Mouse (Mus musculus): ENCODE measurements around the gene Ptprg. TPM values are rescaled to one million over a fixed set of nuclear protein-coding genes. Genes with fewer than 3 reads are reported as not detected.

Gene Ptprg
- polyA plus RNA-seq, 2 experiments: 0.69 to 1.4 TPM

GRCm38 (mm10) chr14:11833678-11834077, 280.3 kb downstream of the Ptprg start:
- ATAC-seq (ENCODE audit: insufficient read depth) (no peak), DNase-seq (ENCODE audit: low read depth in 3 of 3, low spot score in 3 of 3) (no peak)
- Histone ChIP-seq H3K27me3 (ENCODE audit: control insufficient read depth, insufficient read depth, low read length) (no peaks in the 10 kb centered on the region), H3K4me3 (ENCODE audit: insufficient read depth in 1 of 2, low read depth in 2 of 2, low read length in 2 of 2) (no peak overlapping the region), H3K9ac (replicated peaks) (no peak overlapping the region), H3K36me3 (replicated peaks; ENCODE audit: control insufficient read depth, insufficient read depth, low read depth) (no peaks in the 10 kb centered on the region), H3K4me1 (replicated peaks; ENCODE audit: control insufficient read depth in 2 of 2, insufficient read depth in 2 of 2, low read length in 1 of 2) (no peaks in the 10 kb centered on the region), H3K4me2 (ENCODE audit: low read depth) (no peak overlapping the region), H3K9me3 (ENCODE audit: control insufficient read depth, low read length) (no peaks in the 10 kb centered on the region), H3K27ac (no peak overlapping the region)
- TF ChIP-seq EP300 (IDR thresholded peaks at IDR 0.05; ENCODE audit: low read depth) (no peak), CTCF (IDR thresholded peaks at IDR 0.05; ENCODE audit: low read depth) (no peak)
- WGBS (ENCODE audit: insufficient replicate concordance): 57% methylated on average over 3 of the region's 3 CpGs

- Histone ChIP-seq H3K4me2 (ENCODE audit: low read depth) (no peak overlapping the region), H3K4me1 (replicated peaks; ENCODE audit: control insufficient read depth in 2 of 2, insufficient read depth in 2 of 2, low read length in 1 of 2) (no peaks in the 10 kb centered on the region), H3K9me3 (ENCODE audit: control insufficient read depth, low read length) (no peaks in the 10 kb centered on the region), H3K27me3 (ENCODE audit: control insufficient read depth, insufficient read depth, low read length) (no peaks in the 10 kb centered on the region), H3K36me3 (replicated peaks; ENCODE audit: control insufficient read depth, insufficient read depth, low read depth) (no peaks in the 10 kb centered on the region), H3K9ac (replicated peaks) (no peak overlapping the region), H3K4me3 (ENCODE audit: insufficient read depth in 1 of 2, low read depth in 2 of 2, low read length in 2 of 2) (no peak overlapping the region), H3K27ac (no peak overlapping the region)
- ATAC-seq (ENCODE audit: insufficient read depth) (no peak), DNase-seq (ENCODE audit: low read depth in 3 of 3, low spot score in 3 of 3) (no peak)
- WGBS (ENCODE audit: insufficient replicate concordance): 65% methylated on average over 12 of the region's 12 CpGs
- TF ChIP-seq EP300 (IDR thresholded peaks at IDR 0.05; ENCODE audit: low read depth) (no peak), CTCF (IDR thresholded peaks at IDR 0.05; ENCODE audit: low read depth) (no peak)
These were observed 282.5 kb downstream of the Ptprg start for GRCm38 (mm10) chr14:11835706-11836445.

DNA sequence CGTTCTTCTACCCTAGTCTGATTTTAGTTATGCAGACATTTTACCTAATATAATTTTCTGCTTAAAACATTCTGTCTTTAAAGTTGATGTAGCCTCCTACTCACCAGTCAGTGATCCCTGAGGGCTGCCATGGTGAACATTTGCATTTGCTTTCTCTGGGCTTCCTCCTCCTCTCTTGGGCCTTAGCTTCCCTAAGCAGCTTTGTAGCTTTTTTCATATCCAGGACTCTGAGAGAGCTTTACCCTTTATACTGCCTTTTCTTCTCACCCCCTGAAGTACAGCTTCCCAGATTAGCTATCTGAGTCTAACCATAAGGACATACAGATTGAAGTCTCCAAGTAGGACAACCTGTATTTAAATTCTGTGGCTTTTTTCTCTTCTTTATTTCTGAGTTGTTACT, 284.4 kb downstream of the Ptprg start:
- ATAC-seq (ENCODE audit: insufficient read depth): no peak

DNA sequence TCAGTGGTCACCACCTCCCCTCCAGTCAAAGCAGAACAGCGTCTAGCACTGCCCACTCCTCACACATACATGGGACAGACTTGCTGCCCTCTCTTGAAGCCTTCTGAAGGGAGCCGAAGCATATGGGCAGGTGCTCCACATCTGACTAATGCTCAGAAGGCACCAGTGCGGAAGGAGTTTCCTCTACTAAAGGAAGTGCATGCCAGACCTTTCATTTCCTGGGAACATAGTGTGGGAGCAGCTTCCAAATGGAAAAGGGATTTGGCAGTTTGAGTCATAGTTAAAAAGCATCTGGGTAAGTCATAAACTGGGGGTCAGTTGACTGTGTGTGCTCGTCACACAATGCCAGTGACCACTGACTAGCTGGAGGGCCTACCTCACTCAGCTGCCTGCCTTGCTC, 288.3 kb downstream of the Ptprg start:
- no peak for ATAC-seq (ENCODE audit: insufficient read depth)
- no peak for DNase-seq (ENCODE audit: low read depth in 3 of 3, low spot score in 3 of 3)
- WGBS (ENCODE audit: insufficient replicate concordance): 48% methylated on average over 4 of the region's 4 CpGs

More for the DNA sequence above, 284.4 kb downstream of the Ptprg start:
- Histone ChIP-seq H3K27ac (no peak overlapping the region), H3K9ac (replicated peaks) (no peak overlapping the region), H3K4me2 (ENCODE audit: low read depth) (no peak overlapping the region), H3K27me3 (ENCODE audit: control insufficient read depth, insufficient read depth, low read length) (no peaks in the 10 kb centered on the region), H3K9me3 (ENCODE audit: control insufficient read depth, low read length) (no peaks in the 10 kb centered on the region), H3K4me1 (replicated peaks; ENCODE audit: control insufficient read depth in 2 of 2, insufficient read depth in 2 of 2, low read length in 1 of 2) (no peaks in the 10 kb centered on the region), H3K4me3 (ENCODE audit: insufficient read depth in 1 of 2, low read depth in 2 of 2, low read length in 2 of 2) (no peak overlapping the region), H3K36me3 (replicated peaks; ENCODE audit: control insufficient read depth, insufficient read depth, low read depth) (no peaks in the 10 kb centered on the region)
- TF ChIP-seq EP300 (IDR thresholded peaks at IDR 0.05; ENCODE audit: low read depth): no peak
- TF ChIP-seq CTCF (IDR thresholded peaks at IDR 0.05; ENCODE audit: low read depth): no peak
- DNase-seq (ENCODE audit: low read depth in 3 of 3, low spot score in 3 of 3): no peak
- 61% methylated on average over 1 of the region's 1 CpGs for WGBS (ENCODE audit: insufficient replicate concordance)

DNA sequence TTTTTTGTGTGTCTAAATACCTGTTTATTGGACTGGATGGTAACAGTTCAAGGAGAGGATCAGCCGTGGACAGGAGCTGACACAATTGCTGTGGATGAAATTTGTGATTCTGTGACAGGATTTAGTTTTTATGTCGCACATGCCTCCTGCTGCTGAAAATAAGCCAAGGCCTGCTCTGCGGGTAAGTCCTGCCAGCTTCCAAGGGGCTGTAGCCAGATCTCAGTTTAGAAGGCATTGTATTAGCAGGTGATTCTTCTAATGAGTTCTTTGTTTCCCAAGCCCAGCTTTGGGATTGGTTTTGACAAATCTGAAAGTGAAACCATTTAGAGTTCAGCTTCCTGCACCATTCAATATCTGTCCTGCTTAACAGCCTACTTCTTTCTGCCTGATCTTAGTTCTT, 299.6 kb downstream of the Ptprg start:
- DNase-seq (ENCODE audit: low read depth in 3 of 3, low spot score in 3 of 3): no peak

More for the DNA sequence above, 288.3 kb downstream of the Ptprg start:
- Histone ChIP-seq H3K27ac (no peak overlapping the region), H3K4me1 (replicated peaks; ENCODE audit: control insufficient read depth in 2 of 2, insufficient read depth in 2 of 2, low read length in 1 of 2) (no peaks in the 10 kb centered on the region), H3K4me3 (ENCODE audit: insufficient read depth in 1 of 2, low read depth in 2 of 2, low read length in 2 of 2) (no peak overlapping the region), H3K4me2 (ENCODE audit: low read depth) (no peak overlapping the region), H3K9me3 (ENCODE audit: control insufficient read depth, low read length) (no peaks in the 10 kb centered on the region), H3K36me3 (replicated peaks; ENCODE audit: control insufficient read depth, insufficient read depth, low read depth) (no peaks in the 10 kb centered on the region), H3K9ac (replicated peaks) (no peak overlapping the region), H3K27me3 (ENCODE audit: control insufficient read depth, insufficient read depth, low read length) (no peaks in the 10 kb centered on the region)
- TF ChIP-seq EP300 (IDR thresholded peaks at IDR 0.05; ENCODE audit: low read depth) (no peak), CTCF (IDR thresholded peaks at IDR 0.05; ENCODE audit: low read depth) (no peak)

More for the DNA sequence above, 299.6 kb downstream of the Ptprg start:
- Histone ChIP-seq H3K9ac (replicated peaks) (no peak overlapping the region), H3K9me3 (ENCODE audit: control insufficient read depth, low read length) (no peaks in the 10 kb centered on the region), H3K27me3 (ENCODE audit: control insufficient read depth, insufficient read depth, low read length) (no peaks in the 10 kb centered on the region), H3K4me1 (replicated peaks; ENCODE audit: control insufficient read depth in 2 of 2, insufficient read depth in 2 of 2, low read length in 1 of 2) (no peaks in the 10 kb centered on the region), H3K4me2 (ENCODE audit: low read depth) (no peak overlapping the region), H3K27ac (no peak overlapping the region), H3K4me3 (ENCODE audit: insufficient read depth in 1 of 2, low read depth in 2 of 2, low read length in 2 of 2) (no peak overlapping the region), H3K36me3 (replicated peaks; ENCODE audit: control insufficient read depth, insufficient read depth, low read depth) (no peaks in the 10 kb centered on the region)
- 46% methylated on average over 3 of the region's 3 CpGs for WGBS (ENCODE audit: insufficient replicate concordance)
- no peak for TF ChIP-seq EP300 (IDR thresholded peaks at IDR 0.05; ENCODE audit: low read depth)
- ATAC-seq (ENCODE audit: insufficient read depth): no peak
